ENCODE assay signal across 13 mouse cellular contexts in genomic region chr19:57132281-57132680, GRCm38 (mm10).
A peak's percentile ranks its signal among the peaks of the same experiment; 100 is the strongest.
DNase-seq lines count a peak whose midpoint lies in the region; ATAC-seq and TF ChIP-seq lines count a peak whose summit lies in the region.
"Had no signal": no experiment of that assay in that cellular context is flagged by ENCODE, and none has a peak within 500 bp of the region (broad histone marks: within the 10 kb centered on the region; RNA-seq: fewer than 3 reads in every experiment).

No protein-coding gene starts in this region.

- TF ChIP-seq POLR2A in heart, adult 2 months (IDR thresholded peaks at IDR 0.05; ENCODE audit: insufficient read depth, low read depth, low read length): no peak

- no peaks in the 10 kb centered on the region for H3K27me3 ChIP-seq in heart, adult 2 months (ENCODE audit: control insufficient read depth, insufficient read depth, low read length)
- no peaks in the 10 kb centered on the region for H3K27me3 ChIP-seq in heart, embryonic 12.5 days (replicated peaks)
- no peaks in the 10 kb centered on the region for H3K27me3 ChIP-seq in stomach, embryonic 15.5 days (replicated peaks)
- H3K27me3 ChIP-seq: heart, embryonic 15.5 days; liver, embryonic 13.5 days; midbrain, embryonic 15.5 days had no signal

- no peak for TF ChIP-seq EP300 in heart, adult 2 months (IDR thresholded peaks at IDR 0.05; ENCODE audit: insufficient read depth, low read depth, low read length)

- no peak overlapping the region for H3K4me2 ChIP-seq in heart, embryonic 12.5 days
- H3K4me2 ChIP-seq in stomach, embryonic 15.5 days: no peak overlapping the region
- H3K4me2 ChIP-seq: heart, embryonic 15.5 days; liver, embryonic 13.5 days had no signal

- intact Hi-C loops in heart, adult 2 months (cut with DNase I): loop anchor here (1.0 to 5.0 kb wide), 2 partner anchors 35 to 66 kb away; no protein-coding TSS in a partner anchor

- H3K4me1 ChIP-seq in heart, adult 2 months (ENCODE audit: control insufficient read depth, insufficient read depth, low read length): peaks cover 8% of the 10 kb centered on the region
- peaks cover 25% of the 10 kb centered on the region for H3K4me1 ChIP-seq in heart, embryonic 12.5 days (replicated peaks)
- peaks cover 14% of the 10 kb centered on the region; the same call in 1 of the 2 replicates for H3K4me1 ChIP-seq in stomach, embryonic 15.5 days

- no peaks in the 10 kb centered on the region for H3K9me3 ChIP-seq in heart, embryonic 12.5 days (replicated peaks)
- H3K9me3 ChIP-seq in stomach, embryonic 15.5 days: no peaks in the 10 kb centered on the region
- H3K9me3 ChIP-seq: heart, embryonic 15.5 days; liver, embryonic 13.5 days; midbrain, embryonic 15.5 days had no signal

- H3K36me3 ChIP-seq in heart, adult 2 months (ENCODE audit: control insufficient read depth, insufficient read depth, low read length): peaks cover 12% of the 10 kb centered on the region
- H3K36me3 ChIP-seq in heart, embryonic 12.5 days: peaks cover 15% of the 10 kb centered on the region
- no peaks in the 10 kb centered on the region for H3K36me3 ChIP-seq in stomach, embryonic 15.5 days
- H3K36me3 ChIP-seq: liver, embryonic 13.5 days; midbrain, embryonic 15.5 days had no signal

- H3K79me2 ChIP-seq in heart, adult 2 months (replicated peaks; ENCODE audit: control insufficient read depth, insufficient read depth, low read length): 0 out of 2 replicates have a peak, but pooled peaks cover 1% of the 10 kb centered on the region

- peak in 1 of 2 experiments; percentile 48 for DNase-seq in heart, adult 2 months
- DNase-seq in kidney, postnatal 14 days: peak; percentile 42
- no peak for DNase-seq in cerebellum, postnatal 10 days
- no peak for DNase-seq in cerebellum, postnatal 36 days
- DNase-seq in urinary bladder, postnatal 10 days (ENCODE audit: low spot score): no peak
- DNase-seq: cerebellum, adult 9-11 months; layer of hippocampus, adult 9-11 months; liver, embryonic 13.5 days had no signal

- ATAC-seq in heart, embryonic 12.5 days (ENCODE audit: insufficient number of reproducible peaks, low FRiP score): no peak
- ATAC-seq in CD4-positive, CD25-positive, alpha-beta regulatory T cell, adult 4 months: peak; percentile 84
- ATAC-seq in stomach, embryonic 15.5 days (ENCODE audit: insufficient read depth, low FRiP score, low read depth): 0 out of 2 replicates have a peak, but pooled peaks have one; percentile 11
- ATAC-seq: midbrain, embryonic 15.5 days had no signal

- no peak for TF ChIP-seq CTCF in heart, adult 2 months (IDR thresholded peaks at IDR 0.05)

- no peak overlapping the region for H3K4me3 ChIP-seq in heart, adult 2 months
- no peak overlapping the region for H3K4me3 ChIP-seq in heart, embryonic 12.5 days
- H3K4me3 ChIP-seq in stomach, embryonic 15.5 days (replicated peaks): no peak overlapping the region
- H3K4me3 ChIP-seq: heart, embryonic 15.5 days; liver, embryonic 13.5 days; midbrain, embryonic 15.5 days had no signal

- 74% methylated on average over 5 of the region's 5 CpGs for WGBS in heart, adult 2 months
- 69% methylated on average over 5 of the region's 5 CpGs for WGBS in heart, embryonic 12.5 days
- 59% methylated on average over 5 of the region's 5 CpGs for WGBS in stomach, embryonic 15.5 days

- peak overlapping the region; percentile 65 for H3K27ac ChIP-seq in heart, adult 2 months
- no peak overlapping the region for H3K27ac ChIP-seq in heart, embryonic 12.5 days (ENCODE audit: poor library complexity, severe bottlenecking)
- peak overlapping the region; percentile 45; the same call in 1 of the 2 replicates for H3K27ac ChIP-seq in stomach, embryonic 15.5 days
- H3K27ac ChIP-seq: liver, embryonic 13.5 days; midbrain, embryonic 15.5 days had no signal

- no peak overlapping the region for H3K9ac ChIP-seq in heart, adult 2 months (ENCODE audit: low read depth, low read length)
- H3K9ac ChIP-seq in heart, embryonic 12.5 days: no peak overlapping the region
- H3K9ac ChIP-seq in stomach, embryonic 15.5 days: no peak overlapping the region
- H3K9ac ChIP-seq: heart, embryonic 15.5 days; liver, embryonic 13.5 days; midbrain, embryonic 15.5 days had no signal
